Mouse (Mus musculus): ENCODE results near the gene Caml. TPM values are rescaled to one million over a fixed set of nuclear protein-coding genes. Genes with fewer than 3 reads are reported as not detected.
"Not testable (repeated sequence)": the region's sequence is repeated elsewhere in the genome, so short reads cannot be mapped to it uniquely, and the experiment has no call there.

The Caml gene
- polyA plus RNA-seq (2015; fragmentation: Nextera tagmentation; extraction: Ambion mirVana) = 76.3 and 76.5 TPM in 2 replicates

GRCm38 (mm10) chr13:55622649-55623541 lies at the start of gene Caml:
Caml (plus strand) TSS chr13:55623005.
- H3K27ac ChIP-seq = peak within 1 kb of the TSS; percentile 90
- H3K4me3 ChIP-seq = peak within 1 kb of the TSS; percentile 86
- peak within 1 kb of the TSS; percentile 86 for H3K4me2 ChIP-seq
- WGBS = under 1% methylated on average over 59 of the region's 59 CpGs
- H3K9ac ChIP-seq = peak within 1 kb of the TSS; percentile 84
- peaks cover 25% of the 10 kb centered on the region for H3K36me3 ChIP-seq
- H3K27me3 ChIP-seq = no peaks in the 10 kb centered on the region
- H3K9me3 ChIP-seq = no peaks in the 10 kb centered on the region
- peak; percentile 96 for ATAC-seq (ENCODE audit: insufficient number of reproducible peaks, insufficient read depth, low FRiP score, low TSS enrichment, low read depth)
- H3K4me1 ChIP-seq = peaks cover 26% of the 10 kb centered on the region

GRCm38 (mm10) chr13:55573432-55573831 lies 49.4 kb upstream of the Caml start, which contains the start of gene Tmed9:
Tmed9 (plus strand) TSS chr13:55573732.
- 97% methylated on average over 2 of the region's 2 CpGs for WGBS
- Histone ChIP-seq H3K4me1 (peaks cover 17% of the 10 kb centered on the region), H3K36me3 (peaks cover 4% of the 10 kb centered on the region; the same call in 1 of the 2 replicates)

GRCm38 (mm10) chr13:55574321-55574720 lies 48.5 kb upstream of the Caml start:
- ATAC-seq (ENCODE audit: insufficient number of reproducible peaks, insufficient read depth, low FRiP score, low TSS enrichment, low read depth) = no peak
- Histone ChIP-seq H3K4me2 (no peak overlapping the region), H3K4me3 (no peak overlapping the region), H3K27me3 (no peaks in the 10 kb centered on the region), H3K4me1 (peaks cover 12% of the 10 kb centered on the region), H3K9ac (no peak overlapping the region), H3K9me3 (no peaks in the 10 kb centered on the region), H3K27ac (no peak overlapping the region), H3K36me3 (no peaks in the 10 kb centered on the region)
- 69% methylated on average over 5 of the region's 5 CpGs for WGBS

More at GRCm38 (mm10) chr13:55573432-55573831, 49.4 kb upstream of the Caml start, which contains the start of gene Tmed9:
- ATAC-seq (ENCODE audit: insufficient number of reproducible peaks, insufficient read depth, low FRiP score, low TSS enrichment, low read depth) = no peak
- Histone ChIP-seq H3K9me3 (no peaks in the 10 kb centered on the region), H3K27me3 (no peaks in the 10 kb centered on the region), H3K4me2 (no peak within 1 kb of the TSS), H3K27ac (no peak within 1 kb of the TSS), H3K9ac (no peak within 1 kb of the TSS), H3K4me3 (no peak within 1 kb of the TSS)

- Histone ChIP-seq H3K27me3 (no peaks in the 10 kb centered on the region), H3K9me3 (no peaks in the 10 kb centered on the region), H3K4me1 (peaks cover 5% of the 10 kb centered on the region), H3K4me2 (no peak overlapping the region), H3K27ac (no peak overlapping the region), H3K9ac (no peak overlapping the region), H3K4me3 (no peak overlapping the region), H3K36me3 (no peaks in the 10 kb centered on the region)
- no peak for ATAC-seq (ENCODE audit: insufficient number of reproducible peaks, insufficient read depth, low FRiP score, low TSS enrichment, low read depth)
- WGBS = 57% methylated on average over 5 of the region's 5 CpGs
These were observed 46.9 kb upstream of the Caml start for GRCm38 (mm10) chr13:55575932-55576331.

- H3K4me3 ChIP-seq; ATAC-seq (ENCODE audit: insufficient number of reproducible peaks, insufficient read depth, low FRiP score, low TSS enrichment, low read depth); H3K27me3 ChIP-seq; H3K9me3 ChIP-seq; H3K36me3 ChIP-seq; H3K27ac ChIP-seq; H3K9ac ChIP-seq; H3K4me2 ChIP-seq; H3K4me1 ChIP-seq: not testable (repeated sequence)
- WGBS = 90% methylated on average over 7 of the region's 7 CpGs
These were observed 45.9 kb upstream of the Caml start for GRCm38 (mm10) chr13:55576872-55577271.

GRCm38 (mm10) chr13:55578086-55578485 lies 44.7 kb upstream of the Caml start:
- ATAC-seq (ENCODE audit: insufficient number of reproducible peaks, insufficient read depth, low FRiP score, low TSS enrichment, low read depth) = no peak
- no peaks in the 10 kb centered on the region for H3K4me1 ChIP-seq

GRCm38 (mm10) chr13:55591961-55592490 lies 30.8 kb upstream of the Caml start:
- ATAC-seq (ENCODE audit: insufficient number of reproducible peaks, insufficient read depth, low FRiP score, low TSS enrichment, low read depth) = no peak
- Histone ChIP-seq H3K4me3 (peak overlapping the region; percentile 86; the same call in 1 of the 2 replicates), H3K36me3 (peaks cover 28% of the 10 kb centered on the region), H3K9ac (no peak overlapping the region), H3K4me1 (peaks cover 10% of the 10 kb centered on the region; the same call in 1 of the 2 replicates), H3K27me3 (peaks cover 5% of the 10 kb centered on the region), H3K4me2 (peak overlapping the region; percentile 74; the same call in 1 of the 2 replicates), H3K9me3 (no peaks in the 10 kb centered on the region), H3K27ac (no peak overlapping the region)
- 77% methylated on average over 4 of the region's 4 CpGs for WGBS

More at GRCm38 (mm10) chr13:55578086-55578485, 44.7 kb upstream of the Caml start:
- Histone ChIP-seq H3K27ac (no peak overlapping the region), H3K4me3 (no peak overlapping the region), H3K4me2 (no peak overlapping the region), H3K9me3 (no peaks in the 10 kb centered on the region), H3K9ac (no peak overlapping the region), H3K27me3 (no peaks in the 10 kb centered on the region), H3K36me3 (no peaks in the 10 kb centered on the region)
- 63% methylated on average over 4 of the region's 4 CpGs for WGBS

GRCm38 (mm10) chr13:55592512-55593253 lies 30.1 kb upstream of the Caml start:
- ATAC-seq (ENCODE audit: insufficient number of reproducible peaks, insufficient read depth, low FRiP score, low TSS enrichment, low read depth) = peak; percentile 98
- Histone ChIP-seq H3K4me2 (peak overlapping the region; percentile 74), H3K4me1 (peaks cover 10% of the 10 kb centered on the region; the same call in 1 of the 2 replicates), H3K9ac (peak overlapping the region; percentile 91), H3K4me3 (peak overlapping the region; percentile 86), H3K27ac (peak overlapping the region; percentile 69), H3K27me3 (peaks cover 5% of the 10 kb centered on the region), H3K36me3 (peaks cover 35% of the 10 kb centered on the region), H3K9me3 (no peaks in the 10 kb centered on the region)
- WGBS = 4% methylated on average over 29 of the region's 29 CpGs

GRCm38 (mm10) chr13:55593254-55593747 lies 29.5 kb upstream of the Caml start:
- ATAC-seq (ENCODE audit: insufficient number of reproducible peaks, insufficient read depth, low FRiP score, low TSS enrichment, low read depth) = peak; percentile 60
- H3K4me3 ChIP-seq = peak overlapping the region; percentile 86
- peak overlapping the region; percentile 91 for H3K9ac ChIP-seq
- H3K36me3 ChIP-seq = peaks cover 41% of the 10 kb centered on the region
- peaks cover 5% of the 10 kb centered on the region for H3K27me3 ChIP-seq
- no peaks in the 10 kb centered on the region for H3K9me3 ChIP-seq
- H3K4me2 ChIP-seq = peak overlapping the region; percentile 74
- peaks cover 10% of the 10 kb centered on the region; the same call in 1 of the 2 replicates for H3K4me1 ChIP-seq
- 0% methylated on average over 31 of the region's 31 CpGs for whole genome bisulfite sequencing
- H3K27ac ChIP-seq = peak overlapping the region; percentile 39

- Histone ChIP-seq H3K9me3 (no peaks in the 10 kb centered on the region), H3K36me3 (peaks cover 43% of the 10 kb centered on the region), H3K9ac (no peak overlapping the region), H3K4me2 (no peak overlapping the region), H3K27me3 (peaks cover 5% of the 10 kb centered on the region), H3K27ac (no peak overlapping the region), H3K4me3 (no peak overlapping the region), H3K4me1 (peaks cover 16% of the 10 kb centered on the region; the same call in 1 of the 2 replicates)
- WGBS = 89% methylated on average over 12 of the region's 12 CpGs
- no peak for ATAC-seq (ENCODE audit: insufficient number of reproducible peaks, insufficient read depth, low FRiP score, low TSS enrichment, low read depth)
These were observed 27.4 kb upstream of the Caml start for GRCm38 (mm10) chr13:55595375-55595774.

- no peak for ATAC-seq (ENCODE audit: insufficient number of reproducible peaks, insufficient read depth, low FRiP score, low TSS enrichment, low read depth)
- H3K27ac ChIP-seq = no peak overlapping the region
- H3K4me2 ChIP-seq = no peak overlapping the region
- H3K27me3 ChIP-seq = 0 out of 2 replicates have a peak, but pooled peaks cover under 1% of the 10 kb centered on the region
- H3K4me3 ChIP-seq = no peak overlapping the region
- H3K4me1 ChIP-seq = peaks cover 23% of the 10 kb centered on the region
- 96% methylated on average over 12 of the region's 12 CpGs for WGBS
- peaks cover 43% of the 10 kb centered on the region for H3K36me3 ChIP-seq
- no peaks in the 10 kb centered on the region for H3K9me3 ChIP-seq
- no peak overlapping the region for H3K9ac ChIP-seq
These were observed 26.0 kb upstream of the Caml start for GRCm38 (mm10) chr13:55596802-55597201.

Measured in embryonic facial prominence, embryonic 13.5 days (tissue).